13 mouse cellular contexts compared by ENCODE assay signal in genomic region chr9:116427278-116427677, GRCm38 (mm10).
DNase-seq lines count a peak whose midpoint lies in the region; ATAC-seq and TF ChIP-seq lines count a peak whose summit lies in the region.
"Had no signal": no experiment of that assay in that cellular context is flagged by ENCODE, and none has a peak within 500 bp of the region (broad histone marks: within the 10 kb centered on the region; RNA-seq: fewer than 3 reads in every experiment).

No protein-coding gene starts in this region.

- no peaks in the 10 kb centered on the region for H3K36me3 ChIP-seq in hindbrain, embryonic 11.5 days (ENCODE audit: control insufficient read depth, insufficient read depth, low read length)
- H3K36me3 ChIP-seq in hindbrain, embryonic 16.5 days (ENCODE audit: control insufficient read depth, insufficient read depth, low read length): no peaks in the 10 kb centered on the region
- H3K36me3 ChIP-seq in ES-E14 (ENCODE audit: control insufficient read depth, insufficient read depth, low read length, poor library complexity, severe bottlenecking): no peaks in the 10 kb centered on the region
- H3K36me3 ChIP-seq in limb, embryonic 14.5 days (ENCODE audit: control insufficient read depth, insufficient read depth, low read length): no peaks in the 10 kb centered on the region
- H3K36me3 ChIP-seq: liver, embryonic 15.5 days had no signal

- WGBS in hindbrain, embryonic 11.5 days: 45% methylated on average over 6 of the region's 6 CpGs
- WGBS in hindbrain, embryonic 16.5 days: 57% methylated on average over 6 of the region's 6 CpGs
- 39% methylated on average over 6 of the region's 6 CpGs for WGBS in limb, embryonic 14.5 days

- no peak overlapping the region for H3K4me2 ChIP-seq in hindbrain, embryonic 11.5 days (replicated peaks; ENCODE audit: low read depth, low read length)
- H3K4me2 ChIP-seq in hindbrain, embryonic 16.5 days (ENCODE audit: low read length): no peak overlapping the region
- H3K4me2 ChIP-seq in limb, embryonic 14.5 days (replicated peaks; ENCODE audit: low read depth, low read length, severe bottlenecking): no peak overlapping the region
- H3K4me2 ChIP-seq: heart, embryonic 11.5 days; liver, embryonic 15.5 days had no signal

- ATAC-seq in hindbrain, embryonic 11.5 days (ENCODE audit: low FRiP score): no peak
- ATAC-seq in hindbrain, embryonic 16.5 days: no peak
- ATAC-seq in limb, embryonic 14.5 days (ENCODE audit: low FRiP score, low read depth): no peak
- ATAC-seq: hindbrain, postnatal 0 days had no signal

- H3K4me3 ChIP-seq in hindbrain, embryonic 11.5 days (ENCODE audit: low read depth, low read length): no peak overlapping the region
- no peak overlapping the region for H3K4me3 ChIP-seq in hindbrain, embryonic 16.5 days (ENCODE audit: low read length)
- no peak overlapping the region for H3K4me3 ChIP-seq in ES-E14 (ENCODE audit: insufficient read depth in 1 of 2, low read depth in 1 of 2, low read length in 2 of 2, poor library complexity in 1 of 2, severe bottlenecking in 1 of 2)
- H3K4me3 ChIP-seq in limb, embryonic 14.5 days (replicated peaks; ENCODE audit: low read length): no peak overlapping the region
- H3K4me3 ChIP-seq: left cerebral cortex, adult 2 months; liver, embryonic 15.5 days; megakaryocyte, embryonic 14.5 days had no signal

- no peak for TF ChIP-seq CTCF in brain, embryonic 14.5 days (IDR thresholded peaks at IDR 0.05; ENCODE audit: borderline replicate concordance, extremely low read depth, insufficient read depth, insufficient read length)

- no peaks in the 10 kb centered on the region for H3K4me1 ChIP-seq in hindbrain, embryonic 11.5 days (replicated peaks; ENCODE audit: control insufficient read depth, insufficient read depth, low read length)
- H3K4me1 ChIP-seq in hindbrain, embryonic 16.5 days (ENCODE audit: control insufficient read depth, insufficient read depth, low read depth, low read length): no peaks in the 10 kb centered on the region
- peaks cover 9 to 10% of the 10 kb centered on the region in 2 experiments; a peak in 3 of 4 replicates for H3K4me1 ChIP-seq in ES-E14 (ENCODE audit: control insufficient read depth in 2 of 2, insufficient read depth in 2 of 2, low read length in 2 of 2, poor library complexity in 1 of 2)
- H3K4me1 ChIP-seq in limb, embryonic 14.5 days (ENCODE audit: control insufficient read depth, insufficient read depth, low read length): peaks cover 10% of the 10 kb centered on the region; the same call in 1 of the 2 replicates
- H3K4me1 ChIP-seq: liver, embryonic 15.5 days; megakaryocyte, embryonic 14.5 days had no signal

- H3K9me3 ChIP-seq in hindbrain, embryonic 11.5 days (ENCODE audit: control insufficient read depth, low read length): no peaks in the 10 kb centered on the region
- no peaks in the 10 kb centered on the region; the same call in 1 of the 2 replicates for H3K9me3 ChIP-seq in hindbrain, embryonic 16.5 days (ENCODE audit: control insufficient read depth, low read length)
- no peaks in the 10 kb centered on the region for H3K9me3 ChIP-seq in ES-E14 (ENCODE audit: control insufficient read depth, insufficient read depth, low read depth, low read length)
- no peaks in the 10 kb centered on the region for H3K9me3 ChIP-seq in limb, embryonic 14.5 days (ENCODE audit: control insufficient read depth, low read length)
- H3K9me3 ChIP-seq: liver, embryonic 15.5 days had no signal

- no peaks in the 10 kb centered on the region for H3K27me3 ChIP-seq in hindbrain, embryonic 11.5 days (ENCODE audit: control insufficient read depth, insufficient read depth, low read length)
- H3K27me3 ChIP-seq in hindbrain, embryonic 16.5 days (replicated peaks; ENCODE audit: control insufficient read depth, insufficient read depth, low read length): no peaks in the 10 kb centered on the region
- H3K27me3 ChIP-seq in limb, embryonic 14.5 days (ENCODE audit: control insufficient read depth, insufficient read depth, low read length): no peaks in the 10 kb centered on the region
- H3K27me3 ChIP-seq: liver, embryonic 15.5 days had no signal

- peak; percentile 9 for DNase-seq in hindbrain, embryonic 11.5 days (ENCODE audit: low spot score)
- DNase-seq in ES-E14 (ENCODE audit: low read depth, low spot score): peak; percentile 76
- peak; percentile 2 for DNase-seq in brain, embryonic 14.5 days (ENCODE audit: low read depth)
- DNase-seq in limb, embryonic 14.5 days (ENCODE audit: low spot score): peak; percentile 53
- DNase-seq in T-cell, adult 2 months (ENCODE audit: low spot score): no peak
- DNase-seq in cerebellum, adult 8-10 months: no peak
- DNase-seq: kidney, postnatal 36 days had no signal

- H3K9ac ChIP-seq in hindbrain, embryonic 11.5 days (ENCODE audit: low read depth, low read length): no peak overlapping the region
- H3K9ac ChIP-seq in hindbrain, embryonic 16.5 days (ENCODE audit: low read depth, low read length): no peak overlapping the region
- H3K9ac ChIP-seq in ES-E14 (ENCODE audit: insufficient read depth, low read depth, low read length, poor library complexity, severe bottlenecking): no peak overlapping the region; the same call in 1 of the 2 replicates
- H3K9ac ChIP-seq in limb, embryonic 14.5 days (ENCODE audit: low read depth, low read length, severe bottlenecking): no peak overlapping the region
- H3K9ac ChIP-seq: liver, embryonic 15.5 days had no signal

- no peak overlapping the region for H3K27ac ChIP-seq in hindbrain, embryonic 11.5 days (ENCODE audit: low read depth, low read length)
- H3K27ac ChIP-seq in hindbrain, embryonic 16.5 days (ENCODE audit: low read depth, low read length): no peak overlapping the region
- H3K27ac ChIP-seq in ES-E14 (ENCODE audit: insufficient read depth, low read depth, low read length, poor library complexity, severe bottlenecking): peak overlapping the region; percentile 47; the same call in 1 of the 2 replicates
- no peak overlapping the region for H3K27ac ChIP-seq in limb, embryonic 14.5 days (replicated peaks; ENCODE audit: low read depth, low read length)
- H3K27ac ChIP-seq: hindbrain, postnatal 0 days; left cerebral cortex, adult 2 months; liver, embryonic 15.5 days had no signal

- in situ Hi-C loops in ES-E14 (cut with MboI; ENCODE audit: low sequenced_read_pairs in 2 of 2, unreplicated experiment in 2 of 2): no loop called here

- TF ChIP-seq POLR2A in brain, embryonic 14.5 days (IDR thresholded peaks at IDR 0.05; ENCODE audit: borderline replicate concordance, extremely low read depth, insufficient read depth, insufficient read length, poor library complexity, severe bottlenecking): no peak
- TF ChIP-seq POLR2A in limb, embryonic 14.5 days (IDR thresholded peaks at IDR 0.05; ENCODE audit: borderline replicate concordance, extremely low read depth, insufficient read depth, insufficient read length): no peak

TF ChIP-seq in ES-E14, 5 proteins besides CTCF, POLR2A, EP300 and RAD21:
- TF ChIP-seq CHD2 (IDR thresholded peaks at IDR 0.05; ENCODE audit: low read depth, low read length) (peak; percentile 50; the same call in 1 of the 2 replicates), ZNF384 (IDR thresholded peaks at IDR 0.05; ENCODE audit: low read depth, low read length) (no peak)

Comparison
In these comparisons a context has a peak if more than half of its experiments do, and no peak if none do; other contexts are left out.
1. DNase-seq: peak in hindbrain, embryonic 11.5 days (single experiment), ES-E14 (single experiment), brain, embryonic 14.5 days (single experiment) and limb, embryonic 14.5 days (single experiment); none in T-cell, adult 2 months (single experiment) and cerebellum, adult 8-10 months (single experiment).